Mouse (Mus musculus): Measurements from ENCODE around the gene Kctd12b.
"Not testable (repeated sequence)": the region's sequence is repeated elsewhere in the genome, so short reads cannot be mapped to it uniquely, and the experiment has no call there.

Kctd12b gene

DNA sequence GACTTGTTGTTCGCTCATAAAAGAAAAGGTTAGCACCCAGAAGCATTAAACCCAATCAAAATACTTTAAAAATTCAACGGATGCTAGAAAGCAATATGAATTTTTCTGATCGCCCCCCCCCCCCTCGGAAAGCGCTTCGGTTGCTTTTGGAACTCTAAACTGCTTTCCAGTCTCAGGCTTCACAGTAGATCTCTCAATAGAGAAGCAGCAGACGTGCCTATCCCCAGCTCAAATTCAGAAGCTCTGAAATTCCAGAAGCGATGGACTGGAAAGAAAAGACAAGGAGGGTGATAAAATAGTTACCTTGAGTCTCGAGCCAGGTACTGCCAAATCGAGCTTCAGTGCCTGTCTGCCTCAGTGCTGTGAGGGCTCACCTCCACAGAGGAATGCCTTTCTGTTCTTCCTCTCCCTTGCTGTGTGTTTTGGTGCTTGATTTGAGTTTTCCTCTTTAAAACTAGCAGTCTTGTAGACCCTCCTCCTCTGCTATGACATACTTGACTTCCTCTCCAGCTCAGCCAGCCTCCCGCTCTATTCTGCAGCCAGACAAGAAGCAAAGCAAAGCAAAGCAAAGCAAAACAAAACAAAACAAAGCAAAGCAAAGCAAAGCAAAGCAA, at the start of gene Kctd12b:
Kctd12b (minus strand) TSS at position 610 of the 614 bp plus-strand sequence.
- peak in 1 of 2 experiments; percentile 10 for DNase-seq (ENCODE audit: low spot score in 2 of 2)

DNA sequence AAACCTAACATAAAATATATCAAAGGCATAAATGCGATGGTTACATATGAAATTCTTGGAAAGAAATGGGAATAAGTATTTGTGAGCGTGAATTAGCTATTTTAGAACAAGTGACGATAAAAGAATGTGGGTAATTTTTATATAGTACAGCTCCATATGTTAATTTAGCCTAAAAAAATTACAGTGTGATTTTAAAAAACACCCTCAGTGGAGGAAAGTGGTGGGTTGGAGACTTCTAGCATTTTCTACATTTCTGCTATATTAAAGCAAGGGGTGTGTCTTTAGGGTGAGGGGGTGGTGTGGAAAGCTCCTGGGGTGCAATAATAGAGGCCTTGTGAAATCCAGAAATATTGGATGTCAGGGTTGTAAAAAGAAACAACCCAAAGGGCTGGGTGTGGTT, 46.3 kb upstream of the Kctd12b start:
- DNase-seq (ENCODE audit: low spot score in 2 of 2) = no peak

DNA sequence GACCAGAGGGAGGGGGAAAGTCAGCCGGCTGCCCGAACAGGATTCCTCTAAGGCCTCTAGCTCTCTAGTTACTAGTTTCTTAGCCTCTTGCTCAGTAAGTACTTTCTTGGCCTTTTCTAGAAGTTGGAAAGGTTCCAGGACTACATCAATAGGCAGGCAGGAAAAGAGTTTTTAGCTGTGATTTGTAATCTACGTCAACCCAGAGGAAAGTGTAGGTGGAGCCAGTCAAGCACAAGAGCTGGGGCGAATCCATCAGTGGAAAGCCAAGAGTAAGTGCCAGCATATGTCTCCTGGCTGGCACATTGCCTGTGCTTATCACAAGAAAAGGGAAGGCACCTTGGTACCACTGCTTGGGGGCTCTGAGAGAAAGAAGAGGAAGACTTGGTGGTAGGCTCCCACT, 39.5 kb upstream of the Kctd12b start:
- no peak for DNase-seq (ENCODE audit: low spot score in 2 of 2)

DNA sequence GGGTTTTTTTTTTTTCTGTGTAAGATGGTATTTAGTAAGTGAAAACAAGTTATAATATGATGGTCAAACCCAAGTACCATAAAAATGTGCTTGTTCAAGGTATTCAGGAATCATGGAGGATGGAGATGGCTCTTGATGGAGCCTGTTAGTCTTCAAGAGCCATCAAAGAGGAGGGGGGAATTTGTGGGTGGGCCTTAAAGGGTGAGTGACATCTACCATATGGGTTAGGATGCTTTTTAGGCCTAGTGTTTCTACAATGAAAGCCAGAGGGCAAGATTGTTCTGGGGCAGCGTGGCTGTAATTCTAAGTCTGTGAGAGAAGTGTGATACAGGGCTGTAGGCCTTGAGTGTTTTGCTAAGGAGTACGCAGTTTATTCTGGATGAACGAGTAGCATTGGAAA, 28.2 kb upstream of the Kctd12b start:
- no peak for DNase-seq (ENCODE audit: low spot score in 2 of 2)

DNA sequence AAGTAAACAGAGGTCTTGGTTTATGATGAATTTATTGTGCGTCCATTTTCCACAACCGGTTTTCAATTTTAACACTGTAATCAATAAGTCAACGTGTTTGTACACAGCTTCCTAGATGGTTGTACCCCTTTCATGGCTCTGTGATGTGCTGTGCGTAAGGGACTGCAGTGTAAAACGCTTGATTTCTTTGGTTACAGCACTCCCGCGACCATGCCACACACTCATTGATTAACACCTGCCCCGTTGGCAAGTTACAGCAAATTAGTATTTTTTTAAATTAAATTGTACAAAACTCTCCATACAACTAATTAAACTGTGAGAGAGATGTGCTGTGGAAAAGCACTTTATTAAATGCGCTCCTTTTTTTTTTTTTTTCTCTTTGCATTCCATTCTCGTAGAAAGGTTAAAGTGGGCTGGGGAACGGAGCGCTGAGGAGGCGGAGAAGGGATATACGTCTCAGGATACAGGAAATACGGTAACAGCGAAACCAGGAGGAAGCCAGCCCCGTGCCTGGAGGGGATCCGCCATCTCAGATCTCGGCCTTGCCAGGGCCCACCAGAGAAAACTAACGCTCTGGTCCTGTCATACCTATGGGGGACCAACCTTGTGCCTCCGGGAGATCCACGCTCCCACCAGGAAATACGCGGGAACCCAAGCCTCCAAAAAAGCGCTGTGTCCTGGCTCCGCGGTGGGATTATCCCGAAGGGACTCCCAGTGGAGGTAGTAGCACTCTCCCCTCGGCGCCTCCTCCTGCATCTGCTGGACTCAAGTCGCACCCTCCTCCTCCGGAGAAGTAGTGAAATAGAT, 27.1 kb upstream of the Kctd12b start, which contains the start of gene Nbdy:
Nbdy (plus strand) TSS at position 481 of the 807 bp plus-strand sequence.
- peak; percentile 5 to 17 for DNase-seq (ENCODE audit: low spot score in 2 of 2)

DNA sequence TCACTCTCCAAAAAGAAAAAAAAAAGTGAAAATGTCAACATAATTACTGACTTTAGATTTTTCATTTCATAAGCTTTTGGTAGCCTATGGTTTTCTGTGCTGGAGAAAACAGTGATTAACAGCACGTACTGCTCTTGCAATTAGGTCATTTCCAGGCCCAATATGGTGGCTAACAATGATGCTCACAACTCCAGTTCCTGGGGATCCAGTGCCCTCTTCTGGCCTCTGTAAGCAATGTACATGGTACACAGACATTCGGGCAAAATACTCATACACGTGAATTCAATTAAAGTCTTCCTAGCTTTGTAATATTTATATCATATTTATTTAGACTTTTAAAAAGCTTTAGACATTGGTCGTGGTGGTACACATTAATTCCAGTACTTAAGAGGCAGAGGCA, 23.4 kb upstream of the Kctd12b start:
- peak in 1 of 2 experiments; percentile 18 for DNase-seq (ENCODE audit: low spot score in 2 of 2)

DNA sequence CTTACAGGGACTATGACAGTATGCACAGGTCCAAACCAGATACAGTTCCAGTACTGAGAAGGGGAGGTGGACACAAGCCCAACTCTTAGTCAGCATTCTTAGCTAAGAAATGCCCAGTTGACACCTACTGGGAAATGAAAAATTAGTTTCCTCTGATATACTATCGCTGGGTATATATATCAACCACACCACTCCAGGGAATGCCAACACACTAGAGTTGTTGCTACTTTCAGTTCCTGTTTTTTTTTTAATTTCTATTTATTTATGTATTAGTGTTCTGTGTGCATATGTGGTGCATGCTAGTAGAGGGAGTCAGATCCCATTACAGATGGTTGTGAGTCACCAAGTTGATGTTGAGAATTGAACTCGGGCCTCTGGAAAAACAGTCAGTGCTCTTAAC, 20.5 kb upstream of the Kctd12b start:
- no peak for DNase-seq (ENCODE audit: low spot score in 2 of 2)

DNA sequence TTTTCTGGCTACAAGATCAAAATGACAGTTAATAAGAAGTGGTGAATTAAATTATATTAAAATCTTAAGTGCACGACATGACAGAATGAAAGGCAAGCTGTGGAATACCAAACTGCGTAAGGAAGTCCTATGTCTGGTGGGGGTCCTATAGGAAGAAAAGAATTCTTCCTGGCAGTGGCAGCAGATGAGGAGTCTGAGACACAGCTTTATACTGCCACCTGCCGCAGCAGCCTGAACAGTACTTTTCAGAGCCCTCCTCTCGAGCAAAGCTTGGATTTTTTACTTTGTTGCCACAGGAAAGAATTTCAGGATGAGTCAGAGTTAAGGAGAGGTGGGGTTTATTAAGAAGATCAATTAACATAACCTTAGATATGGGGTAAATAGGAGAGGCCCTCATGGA, 11.5 kb upstream of the Kctd12b start:
- DNase-seq (ENCODE audit: low spot score in 2 of 2) = no peak

DNA sequence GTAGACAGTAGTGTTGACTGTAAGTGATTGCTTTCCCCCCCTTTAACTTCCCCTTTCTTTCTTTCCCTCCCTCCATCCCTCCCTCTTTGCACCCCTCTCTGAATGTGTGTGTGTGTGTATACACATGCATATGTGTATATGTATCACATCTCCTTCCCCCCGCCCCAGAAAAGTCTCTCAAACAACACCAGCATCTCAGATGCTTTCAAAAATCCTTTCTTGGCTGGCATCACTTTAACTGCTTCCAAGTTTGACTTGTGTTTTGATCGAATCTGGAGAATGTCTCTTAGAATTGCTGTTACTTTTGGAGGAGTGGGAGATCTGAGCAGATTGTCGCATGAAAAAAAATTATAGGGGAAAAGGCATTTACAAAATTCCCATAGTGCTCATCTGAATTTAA, 4.3 kb upstream of the Kctd12b start:
- DNase-seq (ENCODE audit: low spot score in 2 of 2) = no peak

DNA sequence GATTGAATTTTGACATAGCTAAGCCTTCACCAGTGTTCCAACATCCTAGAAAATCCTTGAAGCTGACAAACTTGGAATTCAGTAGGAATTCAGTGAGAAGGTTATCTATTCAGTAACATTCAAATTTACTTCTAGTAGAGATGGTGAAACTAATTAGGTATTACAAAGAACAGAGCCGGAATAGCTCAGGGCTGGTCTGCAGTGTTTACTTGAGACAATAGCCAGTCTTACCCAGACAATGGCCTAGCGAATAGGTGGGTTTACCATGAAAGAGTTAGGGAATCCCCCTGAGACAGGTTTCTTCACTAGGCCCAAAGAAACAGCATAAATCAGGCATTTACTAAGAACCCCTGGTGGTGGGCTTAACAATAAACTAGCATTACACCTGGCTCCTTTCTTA, 28.0 kb downstream of the Kctd12b start:
- not testable (repeated sequence) for DNase-seq (ENCODE audit: low spot score in 2 of 2)

DNA sequence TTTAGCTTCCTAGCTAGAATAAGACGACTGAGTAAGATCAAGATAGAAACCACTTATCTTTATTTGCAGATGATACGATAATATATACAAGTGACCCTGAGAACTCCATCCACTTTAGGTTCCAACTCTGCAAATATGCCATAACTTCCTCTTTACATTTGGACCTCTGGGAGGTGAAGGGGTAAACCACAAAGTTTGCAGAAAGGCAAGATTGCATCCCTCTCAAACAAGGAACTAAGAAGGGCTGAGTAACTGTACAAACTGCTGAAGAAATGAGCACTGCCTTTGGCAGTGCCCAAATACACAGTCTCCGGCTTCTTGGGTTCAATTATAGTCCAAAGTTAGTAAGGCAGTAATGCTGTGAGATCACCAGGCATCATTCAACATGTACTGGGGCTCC, 31.3 kb downstream of the Kctd12b start:
- DNase-seq (ENCODE audit: low spot score in 2 of 2) = no peak

DNA sequence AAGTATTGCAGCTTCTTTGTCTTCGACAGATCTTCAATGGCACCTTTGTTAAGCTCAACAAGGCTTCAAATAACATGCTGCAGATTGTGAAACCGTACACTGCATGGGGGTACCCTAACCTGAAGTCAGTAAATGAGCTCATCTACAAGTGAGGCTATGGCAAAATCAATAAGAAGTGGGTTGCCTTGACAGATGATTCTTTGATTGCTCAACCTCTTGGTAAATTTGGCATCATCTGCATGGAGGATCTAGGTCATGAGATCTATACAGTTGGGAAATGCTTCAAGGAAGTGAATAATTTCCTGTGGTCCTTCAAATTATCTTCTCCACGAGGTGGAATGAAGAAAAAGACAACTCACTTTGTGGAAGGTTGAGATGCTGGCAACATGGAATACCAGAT, 39.2 kb downstream of the Kctd12b start:
- DNase-seq (ENCODE audit: low spot score in 2 of 2) = no peak

DNA sequence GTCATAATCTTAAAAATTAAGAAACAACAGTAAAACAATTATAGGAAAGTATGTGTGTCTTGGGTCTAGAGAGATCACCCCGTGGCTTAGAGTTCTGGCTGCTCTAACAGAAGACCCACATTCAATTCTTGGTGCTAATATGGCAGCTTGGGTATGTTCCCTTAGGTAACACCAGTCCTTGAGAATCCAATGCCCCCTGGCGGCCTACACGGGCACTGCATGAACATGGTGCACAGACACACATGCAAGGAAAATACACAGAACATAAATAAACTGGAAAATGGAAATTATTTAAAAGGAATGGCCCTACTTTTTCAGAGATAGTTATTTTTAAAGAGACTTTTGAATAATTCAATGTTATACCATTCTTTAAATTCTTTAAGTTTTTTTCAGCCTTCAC, 55.6 kb downstream of the Kctd12b start:
- peak in 1 of 2 experiments; percentile 31 for DNase-seq (ENCODE audit: low spot score in 2 of 2)

DNA sequence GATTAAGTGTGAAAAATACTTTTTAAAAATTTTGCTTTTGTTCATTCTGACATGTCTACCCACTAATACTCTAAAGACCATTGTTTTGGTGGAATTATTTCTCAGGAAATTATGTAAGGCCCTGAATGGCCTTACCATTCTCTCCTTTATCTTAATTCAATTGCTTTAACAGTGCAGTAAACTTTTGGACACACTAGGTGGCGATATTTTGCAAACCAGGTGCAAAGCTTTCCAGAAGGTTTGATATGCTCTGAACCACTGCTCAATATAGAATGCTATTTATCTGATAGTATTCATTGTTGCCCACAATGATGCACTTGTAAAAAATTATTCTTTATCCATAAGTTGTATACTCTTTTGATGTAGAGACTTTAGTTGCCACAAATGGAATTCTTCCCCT, 59.9 kb downstream of the Kctd12b start:
- DNase-seq (ENCODE audit: low spot score in 2 of 2) = no peak
